Mouse (Mus musculus): ENCODE data around the gene Cdcp1. TPM values are rescaled to one million over a fixed set of nuclear protein-coding genes. Genes with fewer than 3 reads are reported as not detected.

Gene Cdcp1
- total RNA-seq (2014; fragmentation: Nextera tagmentation) (not detected in 2 replicates), total RNA-seq (2017) (0.06 and 0.11 TPM in 2 replicates), polyA plus RNA-seq (2012) (not detected in 2 replicates)

DNA sequence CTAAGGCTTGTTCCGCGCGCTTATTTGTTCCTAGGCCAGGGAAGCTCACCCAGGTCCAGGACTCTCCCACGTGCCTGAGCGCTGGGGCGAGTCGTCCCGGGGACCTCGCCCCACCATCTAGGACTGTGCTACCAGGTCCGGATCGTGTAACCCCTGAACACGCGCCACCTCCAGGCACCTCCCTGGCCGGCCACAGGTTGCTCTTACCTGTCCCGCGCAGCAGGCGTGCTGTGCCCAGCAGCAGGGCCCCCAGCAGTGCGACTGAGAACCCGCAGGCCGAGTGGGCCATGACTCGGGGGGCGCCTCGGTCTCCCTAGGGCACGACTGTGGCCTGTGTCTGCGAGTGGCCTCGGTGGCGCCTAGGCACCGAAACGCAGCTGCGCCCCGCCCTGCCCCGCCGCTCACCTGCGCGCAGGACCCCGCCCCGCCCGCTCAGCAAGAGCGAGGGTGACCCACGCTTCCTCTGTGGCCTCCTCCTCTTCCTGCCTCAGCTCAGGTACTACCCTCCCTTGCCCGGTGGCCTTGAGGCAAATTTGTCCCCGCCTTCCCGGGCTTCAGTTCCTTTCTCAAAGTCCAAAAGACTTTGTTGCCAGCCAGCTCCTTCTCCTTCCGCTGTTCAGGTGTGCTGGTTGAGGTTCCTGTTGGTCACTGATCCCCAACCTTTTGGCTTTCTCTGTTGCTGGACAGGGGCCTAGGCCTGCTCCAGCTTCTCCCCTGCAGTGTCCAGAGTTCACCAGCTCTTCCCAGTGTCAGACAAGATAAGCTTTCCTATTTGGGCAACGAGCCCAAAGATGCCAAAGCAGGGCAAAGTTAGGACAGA lies at the start of gene Cdcp1:
Cdcp1 (minus strand) TSS at position 418 of the 820 bp plus-strand sequence.
- ATAC-seq (ENCODE audit: extremely low read depth, insufficient number of reproducible peaks, low FRiP score, poor library complexity, severe bottlenecking) (no peak), DNase-seq (ENCODE audit: low spot score) (no peak)
- Histone ChIP-seq H3K4me3 (ENCODE audit: low read depth, low read length) (no peak within 1 kb of the TSS), H3K36me3 (replicated peaks) (no peaks in the 10 kb centered on the region), H3K27me3 (ENCODE audit: insufficient read depth, low read length) (peaks cover 10% of the 10 kb centered on the region; the same call in 1 of the 2 replicates), H3K4me1 (ENCODE audit: insufficient read depth, low read depth, low read length) (no peaks in the 10 kb centered on the region), H3K9me3 (replicated peaks) (no peaks in the 10 kb centered on the region)
- no peak for TF ChIP-seq TAL1 (conservative IDR thresholded peaks at IDR 0.05; ENCODE audit: low read depth, low read length)
- TF ChIP-seq CTCF (IDR thresholded peaks at IDR 0.05; ENCODE audit: low read depth, low read length): no peak
- TF ChIP-seq GATA2 (IDR thresholded peaks at IDR 0.05; ENCODE audit: borderline replicate concordance, low read depth, low read length): no peak
- TF ChIP-seq GATA1 (IDR thresholded peaks at IDR 0.05; ENCODE audit: borderline replicate concordance, low read length): no peak
- no peak for TF ChIP-seq POLR2AphosphoS5 (IDR thresholded peaks at IDR 0.05; ENCODE audit: insufficient replicate concordance, low read depth, low read length)

DNA sequence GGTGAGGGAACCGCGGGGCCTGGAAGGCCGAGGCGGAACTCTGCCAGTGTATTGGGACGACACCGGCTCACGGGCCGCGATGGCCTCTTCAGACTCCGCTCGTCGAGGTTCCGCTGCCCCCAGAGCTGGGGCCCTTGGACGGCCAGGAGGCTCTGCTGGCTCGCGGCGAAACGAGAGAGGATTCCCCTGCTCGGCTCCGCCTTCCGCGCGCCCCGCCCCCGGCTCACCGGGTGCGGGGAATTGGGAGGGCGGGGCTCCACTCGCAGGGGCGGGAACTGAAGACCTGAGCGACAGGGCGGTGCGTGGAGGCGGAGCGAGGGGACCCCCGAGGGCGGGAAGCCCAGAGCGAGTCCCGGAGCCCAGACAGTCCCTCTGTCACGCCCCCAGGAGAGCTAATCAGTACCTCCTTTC lies 44.8 kb upstream of the Cdcp1 start, which contains the start of gene Tmem158:
Tmem158 (minus strand) TSS at position 154 of the 411 bp plus-strand sequence.
- no peaks in the 10 kb centered on the region for H3K36me3 ChIP-seq (replicated peaks)
- peaks cover 37% of the 10 kb centered on the region for H3K27me3 ChIP-seq (ENCODE audit: insufficient read depth, low read length)
- peak within 1 kb of the TSS; percentile 68 for H3K4me3 ChIP-seq (ENCODE audit: low read depth, low read length)
- DNase-seq (ENCODE audit: low spot score) (peak; percentile 35), ATAC-seq (ENCODE audit: extremely low read depth, insufficient number of reproducible peaks, low FRiP score, poor library complexity, severe bottlenecking) (0 out of 2 replicates have a peak, but pooled peaks have one; percentile 28)
- peaks cover 9% of the 10 kb centered on the region for H3K4me1 ChIP-seq (ENCODE audit: insufficient read depth, low read depth, low read length)
- peaks cover 14% of the 10 kb centered on the region for H3K9me3 ChIP-seq (replicated peaks)
- no peak for TF ChIP-seq GATA1 (IDR thresholded peaks at IDR 0.05; ENCODE audit: borderline replicate concordance, low read length)
- no peak for TF ChIP-seq GATA2 (IDR thresholded peaks at IDR 0.05; ENCODE audit: borderline replicate concordance, low read depth, low read length)
- no peak for TF ChIP-seq POLR2AphosphoS5 (IDR thresholded peaks at IDR 0.05; ENCODE audit: insufficient replicate concordance, low read depth, low read length)
- no peak for TF ChIP-seq CTCF (IDR thresholded peaks at IDR 0.05; ENCODE audit: low read depth, low read length)
- TF ChIP-seq TAL1 (conservative IDR thresholded peaks at IDR 0.05; ENCODE audit: low read depth, low read length): no peak

DNA sequence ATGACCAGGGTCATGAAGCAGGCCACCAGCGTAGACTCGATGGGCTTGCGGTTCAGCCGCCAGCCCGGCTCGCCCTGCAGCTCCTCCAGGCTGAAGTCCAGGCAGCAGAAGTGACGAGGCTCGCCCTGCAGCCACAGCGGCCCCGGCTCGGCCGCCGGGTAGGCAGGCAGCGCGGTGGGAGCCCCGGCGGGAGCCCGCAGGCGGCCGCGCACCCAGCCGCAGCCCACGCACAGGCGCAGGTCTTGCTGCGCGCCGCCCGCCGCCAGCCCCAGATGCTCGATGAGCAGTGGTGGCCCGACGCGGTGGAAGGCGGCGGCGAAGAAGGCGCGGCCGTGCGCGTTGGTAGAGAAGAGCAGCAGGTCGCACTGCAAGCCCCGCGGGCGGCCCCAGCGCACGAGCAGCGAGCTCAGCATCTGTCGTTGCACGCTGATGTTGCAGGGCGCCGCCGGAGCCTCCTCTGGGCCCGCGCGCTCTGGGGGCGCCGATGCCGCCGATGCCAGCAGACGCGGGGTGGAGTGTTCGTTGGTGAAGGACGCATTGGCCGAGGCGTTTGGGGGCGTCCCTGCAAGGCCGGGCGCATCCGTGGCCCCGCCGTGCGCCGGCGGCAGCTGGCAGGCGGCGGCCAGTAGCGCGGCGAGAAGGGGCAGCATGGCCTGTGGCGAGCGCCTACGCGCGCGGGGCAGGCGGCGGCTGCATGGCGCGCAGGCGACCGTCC lies 44.2 kb upstream of the Cdcp1 start:
- peaks cover 14% of the 10 kb centered on the region for H3K9me3 ChIP-seq (replicated peaks)
- H3K36me3 ChIP-seq (replicated peaks): no peaks in the 10 kb centered on the region
- TF ChIP-seq POLR2AphosphoS5 (IDR thresholded peaks at IDR 0.05; ENCODE audit: insufficient replicate concordance, low read depth, low read length): no peak
- no peak for TF ChIP-seq CTCF (IDR thresholded peaks at IDR 0.05; ENCODE audit: low read depth, low read length)
- TF ChIP-seq TAL1 (conservative IDR thresholded peaks at IDR 0.05; ENCODE audit: low read depth, low read length): no peak
- H3K27me3 ChIP-seq (ENCODE audit: insufficient read depth, low read length): peaks cover 35% of the 10 kb centered on the region
- H3K4me3 ChIP-seq (ENCODE audit: low read depth, low read length): peak overlapping the region; percentile 68
- ATAC-seq (ENCODE audit: extremely low read depth, insufficient number of reproducible peaks, low FRiP score, poor library complexity, severe bottlenecking) (no peak), DNase-seq (ENCODE audit: low spot score) (no peak)
- peaks cover 9% of the 10 kb centered on the region for H3K4me1 ChIP-seq (ENCODE audit: insufficient read depth, low read depth, low read length)

DNA sequence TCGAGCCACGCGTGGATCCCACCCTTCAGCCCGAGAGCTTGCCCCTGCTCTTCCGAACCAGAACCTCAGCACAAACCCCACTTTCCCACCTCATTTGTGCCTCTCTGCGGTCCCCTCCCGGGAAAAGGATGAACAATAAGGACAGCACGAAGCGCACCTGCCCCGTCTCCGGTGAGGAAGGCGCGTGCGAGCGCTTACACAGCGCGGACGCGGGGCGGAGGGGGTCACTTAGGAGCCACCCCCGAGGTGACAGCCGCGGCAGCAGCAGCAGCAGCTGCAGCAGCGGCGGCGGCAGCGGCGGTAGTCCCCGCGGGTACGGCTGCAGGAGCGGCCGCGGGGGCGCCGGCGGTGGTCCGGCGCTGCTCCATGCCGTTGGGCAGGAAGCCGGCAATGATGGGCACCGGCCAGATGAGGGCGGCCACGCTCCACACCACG lies 43.6 kb upstream of the Cdcp1 start:
- no peaks in the 10 kb centered on the region for H3K36me3 ChIP-seq (replicated peaks)
- peak overlapping the region; percentile 68; the same call in 1 of the 2 replicates for H3K4me3 ChIP-seq (ENCODE audit: low read depth, low read length)
- H3K4me1 ChIP-seq (ENCODE audit: insufficient read depth, low read depth, low read length): peaks cover 9% of the 10 kb centered on the region
- H3K27me3 ChIP-seq (ENCODE audit: insufficient read depth, low read length): peaks cover 36% of the 10 kb centered on the region
- no peak for TF ChIP-seq TAL1 (conservative IDR thresholded peaks at IDR 0.05; ENCODE audit: low read depth, low read length)
- no peak for DNase-seq (ENCODE audit: low spot score)
- no peak for ATAC-seq (ENCODE audit: extremely low read depth, insufficient number of reproducible peaks, low FRiP score, poor library complexity, severe bottlenecking)
- H3K9me3 ChIP-seq (replicated peaks): peaks cover 14% of the 10 kb centered on the region

DNA sequence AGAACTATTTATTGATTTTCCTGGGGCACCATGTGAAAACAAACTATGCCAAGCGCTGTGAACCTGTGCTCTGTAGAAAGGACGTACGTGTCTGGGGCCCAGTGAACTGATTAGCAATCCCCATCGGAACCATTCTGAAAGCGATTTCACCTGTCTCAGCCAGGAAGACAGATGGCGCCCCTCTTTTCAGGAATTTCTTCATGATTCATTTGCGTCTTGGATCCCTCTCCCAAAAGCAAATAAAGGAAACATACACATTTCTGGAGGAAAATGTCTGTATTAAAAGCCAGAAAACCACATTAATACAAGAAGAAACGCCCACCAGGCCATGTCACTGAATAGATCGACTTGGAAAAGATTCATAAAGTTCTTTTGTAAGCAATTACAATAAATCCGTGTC lies 43.0 kb upstream of the Cdcp1 start:
- DNase-seq (ENCODE audit: low spot score) (no peak), ATAC-seq (ENCODE audit: extremely low read depth, insufficient number of reproducible peaks, low FRiP score, poor library complexity, severe bottlenecking) (no peak)
- Histone ChIP-seq H3K9me3 (replicated peaks) (peaks cover 14% of the 10 kb centered on the region), H3K27me3 (ENCODE audit: insufficient read depth, low read length) (peaks cover 34% of the 10 kb centered on the region), H3K36me3 (replicated peaks) (no peaks in the 10 kb centered on the region), H3K4me1 (ENCODE audit: insufficient read depth, low read depth, low read length) (peaks cover 9% of the 10 kb centered on the region), H3K4me3 (ENCODE audit: low read depth, low read length) (no peak overlapping the region)
- no peak for TF ChIP-seq GATA1 (IDR thresholded peaks at IDR 0.05; ENCODE audit: borderline replicate concordance, low read length)
- TF ChIP-seq GATA2 (IDR thresholded peaks at IDR 0.05; ENCODE audit: borderline replicate concordance, low read depth, low read length): no peak
- TF ChIP-seq POLR2AphosphoS5 (IDR thresholded peaks at IDR 0.05; ENCODE audit: insufficient replicate concordance, low read depth, low read length): no peak
- no peak for TF ChIP-seq TAL1 (conservative IDR thresholded peaks at IDR 0.05; ENCODE audit: low read depth, low read length)
- TF ChIP-seq CTCF (IDR thresholded peaks at IDR 0.05; ENCODE audit: low read depth, low read length): no peak

DNA sequence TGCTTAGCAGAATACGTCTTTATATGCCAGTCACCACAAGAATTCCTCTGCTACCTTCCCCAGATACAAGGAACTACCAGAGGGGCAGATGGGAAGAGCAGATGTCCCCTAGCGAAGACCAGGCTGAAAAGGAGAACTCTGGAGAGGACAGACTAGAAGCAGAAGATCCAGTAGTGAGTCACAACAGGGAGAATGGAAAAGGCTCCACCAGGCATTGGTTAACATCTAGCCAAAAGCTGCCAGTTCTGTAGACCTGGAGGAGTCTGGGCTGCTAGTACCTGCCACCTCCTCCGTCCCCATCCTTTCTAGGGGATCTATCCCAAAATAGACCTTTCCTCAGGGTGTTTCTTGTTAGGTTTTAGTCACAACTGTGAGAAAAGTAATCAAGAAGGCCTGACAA lies 39.9 kb upstream of the Cdcp1 start:
- ATAC-seq (ENCODE audit: extremely low read depth, insufficient number of reproducible peaks, low FRiP score, poor library complexity, severe bottlenecking) (no peak), DNase-seq (ENCODE audit: low spot score) (no peak)
- no peaks in the 10 kb centered on the region for H3K36me3 ChIP-seq (replicated peaks)
- peaks cover 27% of the 10 kb centered on the region for H3K27me3 ChIP-seq (ENCODE audit: insufficient read depth, low read length)
- H3K4me3 ChIP-seq (ENCODE audit: low read depth, low read length): no peak overlapping the region
- H3K4me1 ChIP-seq (ENCODE audit: insufficient read depth, low read depth, low read length): peaks cover 11% of the 10 kb centered on the region
- H3K9me3 ChIP-seq (replicated peaks): peaks cover 14% of the 10 kb centered on the region
- TF ChIP-seq CTCF (IDR thresholded peaks at IDR 0.05; ENCODE audit: low read depth, low read length) (no peak), GATA1 (IDR thresholded peaks at IDR 0.05; ENCODE audit: borderline replicate concordance, low read length) (no peak), POLR2AphosphoS5 (IDR thresholded peaks at IDR 0.05; ENCODE audit: insufficient replicate concordance, low read depth, low read length) (no peak), TAL1 (conservative IDR thresholded peaks at IDR 0.05; ENCODE audit: low read depth, low read length) (no peak), GATA2 (IDR thresholded peaks at IDR 0.05; ENCODE audit: borderline replicate concordance, low read depth, low read length) (no peak)

Data from G1E (cell line).